8 mouse cellular contexts compared by ENCODE assay signal in the genomic region with DNA sequence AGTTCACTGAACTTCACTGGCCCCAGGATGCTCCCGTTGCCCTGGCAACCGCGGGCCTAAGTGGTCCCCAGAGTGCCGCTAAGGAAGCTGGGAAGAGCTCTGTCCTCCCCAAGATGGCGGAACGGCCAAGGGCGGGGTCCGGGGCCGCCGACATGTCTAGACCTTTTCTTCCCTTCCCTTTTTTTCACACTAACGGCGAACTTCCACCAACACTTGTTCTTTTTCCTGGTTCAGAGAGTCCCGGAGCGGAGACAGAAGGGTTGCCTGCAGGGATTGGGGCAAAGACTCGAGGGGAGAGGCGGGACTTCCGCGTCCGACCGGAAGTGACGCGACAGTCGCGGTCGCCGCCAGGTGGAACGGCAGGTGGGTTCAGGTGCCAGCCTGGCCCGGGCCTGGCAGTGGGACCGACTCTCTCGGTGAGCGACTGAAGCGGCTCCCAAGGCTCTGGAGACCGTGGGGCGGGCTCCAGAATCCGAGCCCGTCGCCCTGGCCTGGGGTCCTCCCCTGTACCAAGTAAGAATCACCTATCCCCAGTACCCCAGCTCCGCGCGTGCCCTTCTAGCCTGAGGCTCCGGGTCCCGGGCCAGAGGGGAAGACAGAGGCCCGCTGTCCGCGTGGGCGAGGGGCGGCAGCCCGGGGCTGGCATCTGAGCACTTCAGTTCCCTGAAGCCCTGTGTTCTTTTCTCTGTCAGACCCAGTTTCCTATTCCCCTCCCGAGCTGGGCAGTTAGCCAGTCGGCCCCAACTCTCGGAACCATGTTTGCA. TPM values are rescaled to one million over a fixed set of nuclear protein-coding genes. Genes with fewer than 3 reads are reported as not detected.
DNase-seq lines count a peak whose midpoint lies in the region; ATAC-seq and TF ChIP-seq lines count a peak whose summit lies in the region.

Gene Pick1 (plus strand): TSS at position 116 of the 764 bp plus-strand sequence.
Gene Gm49486 (plus strand): TSS at position 334 of the 764 bp plus-strand sequence.

- peak; percentile 82 for ATAC-seq in cerebellum, adult (ENCODE audit: insufficient number of reproducible peaks, low FRiP score, low TSS enrichment)
- ATAC-seq in forebrain, embryonic 14.5 days: peak; percentile 92
- ATAC-seq in neutrophil, adult 5-6 weeks (ENCODE audit: extremely low read depth, insufficient number of reproducible peaks, low FRiP score, poor library complexity, severe bottlenecking): peak; percentile 64

- TF ChIP-seq EP300 in ES-Bruce4 (IDR thresholded peaks at IDR 0.05; ENCODE audit: insufficient read depth, low read depth, low read length): no peak

- H3K9ac ChIP-seq in ES-Bruce4 (ENCODE audit: low read depth, poor library complexity, severe bottlenecking): peak within 1 kb of the TSS; percentile 79
- H3K9ac ChIP-seq in forebrain, embryonic 14.5 days (ENCODE audit: low read length): peak within 1 kb of the TSS; percentile 73

- DNase-seq in forebrain, embryonic 14.5 days (ENCODE audit: low spot score): peak; percentile 92
- peak; percentile 83 for DNase-seq in heart, postnatal 25 days (ENCODE audit: low spot score)
- DNase-seq in layer of hippocampus, adult 18-20 months (ENCODE audit: low spot score in 2 of 2): peak; percentile 80 to 89
- peak; percentile 95 for DNase-seq in lung, adult 2 months
- peak; percentile 77 to 84 for DNase-seq in thymus, adult 18-20 months

- H3K4me2 ChIP-seq in forebrain, embryonic 14.5 days (ENCODE audit: low read length): peak within 1 kb of the TSS; percentile 58

- under 1% methylated on average over 51 of the region's 51 CpGs for WGBS in forebrain, embryonic 14.5 days
- under 1% methylated on average over 51 of the region's 51 CpGs for WGBS in lung, adult 2 months

- no peak for TF ChIP-seq CTCF in ES-Bruce4 (IDR thresholded peaks at IDR 0.05; ENCODE audit: low read depth, low read length)
- TF ChIP-seq CTCF in lung, adult 2 months (IDR thresholded peaks at IDR 0.05; ENCODE audit: insufficient read depth, low read length): no peak

- no peaks in the 10 kb centered on the region for H3K9me3 ChIP-seq in ES-Bruce4 (replicated peaks; ENCODE audit: control insufficient read depth, insufficient read depth, low read length, poor library complexity, severe bottlenecking)
- H3K9me3 ChIP-seq in forebrain, embryonic 14.5 days (replicated peaks; ENCODE audit: control insufficient read depth, low read length): no peaks in the 10 kb centered on the region

- H3K4me1 ChIP-seq in ES-Bruce4 (ENCODE audit: control insufficient read depth, insufficient read depth, low read length): no peaks in the 10 kb centered on the region
- peaks cover 4% of the 10 kb centered on the region; the same call in 1 of the 2 replicates for H3K4me1 ChIP-seq in forebrain, embryonic 14.5 days (ENCODE audit: control insufficient read depth, insufficient read depth, low read length)
- no peaks in the 10 kb centered on the region for H3K4me1 ChIP-seq in lung, adult 2 months (ENCODE audit: control insufficient read depth, insufficient read depth, low read length)

- TF ChIP-seq POLR2A in ES-Bruce4 (IDR thresholded peaks at IDR 0.05; ENCODE audit: insufficient read depth, low read length): peak; percentile 43
- peak; percentile 50; the same call in 1 of the 2 replicates for TF ChIP-seq POLR2A in lung, adult 2 months (IDR thresholded peaks at IDR 0.05; ENCODE audit: borderline replicate concordance, extremely low read depth, low read depth, low read length)

- peak within 1 kb of the TSS; percentile 93 for H3K27ac ChIP-seq in ES-Bruce4 (ENCODE audit: insufficient read depth, low read length)
- peak within 1 kb of the TSS; percentile 95 for H3K27ac ChIP-seq in forebrain, embryonic 14.5 days (ENCODE audit: low read depth, low read length)

- no peaks in the 10 kb centered on the region for H3K27me3 ChIP-seq in ES-Bruce4 (ENCODE audit: control insufficient read depth, insufficient read depth, low read length, poor library complexity, severe bottlenecking)
- H3K27me3 ChIP-seq in forebrain, embryonic 14.5 days (replicated peaks; ENCODE audit: control insufficient read depth, insufficient read depth, low read length): no peaks in the 10 kb centered on the region

- peak within 1 kb of the TSS; percentile 93 for H3K4me3 ChIP-seq in ES-Bruce4 (ENCODE audit: low read depth, low read length)
- H3K4me3 ChIP-seq in forebrain, embryonic 14.5 days (ENCODE audit: low read depth, low read length): peak within 1 kb of the TSS; percentile 56
- H3K4me3 ChIP-seq in lung, adult 2 months (replicated peaks; ENCODE audit: extremely low read depth, low read depth, low read length): peak within 1 kb of the TSS; percentile 72

- H3K36me3 ChIP-seq in ES-Bruce4 (ENCODE audit: control insufficient read depth, insufficient read depth, low read length, poor library complexity, severe bottlenecking): peaks cover 15% of the 10 kb centered on the region
- peaks cover 21% of the 10 kb centered on the region for H3K36me3 ChIP-seq in forebrain, embryonic 14.5 days (ENCODE audit: control insufficient read depth, insufficient read depth, low read length)

- intact Hi-C loops in heart, postnatal 25 days (cut with DNase I): loop anchor here (10.0 kb wide), 1 partner anchor 376 kb away; the partner anchor contains the start of gene Dmc1

RNA-seq across cellular contexts. Expression of gene Pick1, which starts in this region (rescaled TPM):
- polyA plus RNA-seq in ES-Bruce4 (2011; ENCODE audit: insufficient read depth, insufficient read length, low read depth, missing spikeins): 47.8 and 48.0 TPM in 2 replicates
- polyA plus RNA-seq in forebrain, embryonic 14.5 days (2014; fragmentation: Nextera tagmentation; extraction: Ambion mirVana): 36.9 and 45.3 TPM in 2 replicates
- total RNA-seq in heart, postnatal 25 days (2021): 10 to 100 TPM; 21.5 to 22.3 TPM
- total RNA-seq in layer of hippocampus, adult 18-20 months (2021): 10 to 100 TPM; 44.4 to 46.4 TPM
- 21.2 and 25.9 TPM in 2 replicates for polyA plus RNA-seq in lung, adult 2 months (2012; rRNA removed)
- total RNA-seq in neutrophil, adult 5-6 weeks (2017): 16.1 and 16.2 TPM in 2 replicates

RNA-seq across cellular contexts. Expression of gene Gm49486, which starts in this region (rescaled TPM):
- polyA plus RNA-seq in ES-Bruce4 (2011; ENCODE audit: insufficient read depth, insufficient read length, low read depth, missing spikeins): 1.0 TPM in 2 replicates
- polyA plus RNA-seq in forebrain, embryonic 14.5 days (2014; fragmentation: Nextera tagmentation; extraction: Ambion mirVana): 0.69 and 0.98 TPM in 2 replicates
- total RNA-seq in heart, postnatal 25 days (2021): under 1 TPM; 0.55 to 0.73 TPM
- total RNA-seq in layer of hippocampus, adult 18-20 months (2021): under 1 TPM in 1 of 2 experiments, not detected in 1; 0.28 TPM
- 0.11 and 0.22 TPM in 2 replicates for polyA plus RNA-seq in lung, adult 2 months (2012; rRNA removed)
- total RNA-seq in neutrophil, adult 5-6 weeks (2017): 1.0 and 1.1 TPM in 2 replicates

Comparison
In these comparisons a context has a peak if more than half of its experiments do, and no peak if none do; other contexts are left out.
1. Peak in every context shown above with its lines: DNase-seq, ATAC-seq, H3K4me3 ChIP-seq and H3K27ac ChIP-seq.